Mouse (Mus musculus) hindbrain, embryonic 14.5 days (tissue): ENCODE results near the gene Kcnn3. TPM values are rescaled to one million over a fixed set of nuclear protein-coding genes. Genes with fewer than 3 reads are reported as not detected.

Experiments used
- ATAC-seq: fragments of 200-750 bp; cut with Nextera tagmentation; 2 replicates; pipeline ENCODE4 v1.8.0; 2017; ENCODE audit warnings: moderate number of reproducible peaks, mild to moderate bottlenecking, moderate TSS enrichment, moderate library complexity; ENCODE audit not compliant: low FRiP score
- DNase-seq: peaks from one replicate; pipeline ENCODE4 v3.0.0-alpha.2; 2015; ENCODE audit warnings: low spot score
- H3K27ac ChIP-seq: fragments of 300-500 bp; sonication (generic); 2 replicates; pipeline ENCODE4 v1.5.1; 2014; ENCODE audit warnings: mild to moderate bottlenecking, moderate library complexity
- H3K27me3 ChIP-seq: fragments of 300-500 bp; sonication (generic); 2 replicates; pipeline ENCODE4 v1.6.1; 2014; ENCODE audit warnings: mild to moderate bottlenecking, low read length, mixed read lengths; ENCODE audit not compliant: control insufficient read depth, insufficient read depth
- H3K36me3 ChIP-seq: fragments of 300-500 bp; sonication (generic); replicated peaks from 2 replicates; pipeline ENCODE4 v1.6.1; 2014; ENCODE audit not compliant: control insufficient read depth, insufficient read depth
- H3K4me1 ChIP-seq: fragments of 300-500 bp; sonication (generic); replicated peaks from 2 replicates; pipeline ENCODE4 v1.6.1; 2014; ENCODE audit warnings: antibody characterized with exemption, low read length, mixed read lengths; ENCODE audit not compliant: control insufficient read depth, insufficient read depth
- H3K4me2 ChIP-seq: fragments of 300-500 bp; sonication (generic); replicated peaks from 2 replicates; pipeline ENCODE4 v1.6.1; 2014; ENCODE audit warnings: mild to moderate bottlenecking, moderate library complexity
- H3K4me3 ChIP-seq: fragments of 300-500 bp; sonication (generic); replicated peaks from 2 replicates; pipeline ENCODE4 v1.5.1; 2014; ENCODE audit warnings: mild to moderate bottlenecking, low read length
- H3K9ac ChIP-seq: fragments of 300-500 bp; sonication (generic); 2 replicates; pipeline ENCODE4 v1.6.1; 2014
- H3K9me3 ChIP-seq: fragments of 300-500 bp; sonication (generic); 2 replicates; pipeline ENCODE4 v1.6.1; 2016; ENCODE audit warnings: low read length; ENCODE audit not compliant: control insufficient read depth
- WGBS: fragments of 180-500 bp; shearing (Covaris S2); extraction: QIAGEN DNeasy Blood & Tissue Kit; methylation state at CpG from one replicate; pipeline ENCODE4 v1.1.7; 2014; 5-methylcytosine and 5-hydroxymethylcytosine counted together
- polyA plus RNA-seq: library from polyadenylated mRNA; unstranded; fragments of >200 nt; fragmentation: Nextera tagmentation; extraction: Ambion mirVana; gene quantifications from 2 replicates; pipeline ENCODE4 v1.2.1, GENCODE M21; 2014

Kcnn3 gene
- polyA plus RNA-seq, 1 experiment from 2014 or later, result 7.3 TPM

GRCm38 (mm10) chr3:89688694-89689581 is 169.0 kb downstream of the Kcnn3 start:
- peak; percentile 94 for DNase-seq
- no peaks in the 10 kb centered on the region for H3K9me3 ChIP-seq
- WGBS, result 4% methylated on average over 25 of the region's 25 CpGs
- peak overlapping the region; percentile 79 for H3K9ac ChIP-seq
- no peaks in the 10 kb centered on the region for H3K36me3 ChIP-seq
- H3K27me3 ChIP-seq, result no peaks in the 10 kb centered on the region
- peak; percentile 94 for ATAC-seq
- H3K4me2 ChIP-seq, result peak overlapping the region; percentile 66
- H3K4me1 ChIP-seq, result peaks cover 12% of the 10 kb centered on the region
- H3K4me3 ChIP-seq, result peak overlapping the region; percentile 40
- H3K27ac ChIP-seq, result peak overlapping the region; percentile 83

GRCm38 (mm10) chr3:89691776-89692175 is 171.8 kb downstream of the Kcnn3 start:
- Histone ChIP-seq H3K9ac (no peak overlapping the region), H3K36me3 (no peaks in the 10 kb centered on the region), H3K4me1 (peaks cover 12% of the 10 kb centered on the region), H3K9me3 (no peaks in the 10 kb centered on the region), H3K27me3 (no peaks in the 10 kb centered on the region), H3K4me3 (no peak overlapping the region), H3K4me2 (no peak overlapping the region), H3K27ac (no peak overlapping the region)
- ATAC-seq (no peak), DNase-seq (no peak)
- 82% methylated on average over 9 of the region's 9 CpGs for WGBS

- Histone ChIP-seq H3K36me3 (no peaks in the 10 kb centered on the region), H3K27ac (no peak overlapping the region), H3K9ac (no peak overlapping the region), H3K27me3 (no peaks in the 10 kb centered on the region), H3K4me1 (no peaks in the 10 kb centered on the region), H3K4me2 (no peak overlapping the region), H3K4me3 (no peak overlapping the region), H3K9me3 (no peaks in the 10 kb centered on the region)
- ATAC-seq, result no peak
- WGBS, result 64% methylated on average over 12 of the region's 12 CpGs
- DNase-seq, result no peak
These were observed 176.3 kb downstream of the Kcnn3 start for GRCm38 (mm10) chr3:89696152-89696821.

GRCm38 (mm10) chr3:89698958-89699357 is 179.0 kb downstream of the Kcnn3 start:
- H3K4me1 ChIP-seq, result no peaks in the 10 kb centered on the region
- ATAC-seq, result no peak
- WGBS, result 93% methylated on average over 1 of the region's 1 CpGs

GRCm38 (mm10) chr3:89700461-89700860 is 180.5 kb downstream of the Kcnn3 start:
- ATAC-seq, result no peak
- no peak overlapping the region for H3K4me3 ChIP-seq
- no peaks in the 10 kb centered on the region for H3K36me3 ChIP-seq
- 62% methylated on average over 11 of the region's 11 CpGs for WGBS
- no peaks in the 10 kb centered on the region for H3K27me3 ChIP-seq
- no peak overlapping the region for H3K27ac ChIP-seq
- DNase-seq, result no peak
- no peaks in the 10 kb centered on the region for H3K4me1 ChIP-seq
- H3K9ac ChIP-seq, result no peak overlapping the region
- no peaks in the 10 kb centered on the region for H3K9me3 ChIP-seq
- H3K4me2 ChIP-seq, result no peak overlapping the region

More at GRCm38 (mm10) chr3:89698958-89699357, 179.0 kb downstream of the Kcnn3 start:
- H3K4me2 ChIP-seq, result no peak overlapping the region
- H3K9me3 ChIP-seq, result no peaks in the 10 kb centered on the region
- H3K27me3 ChIP-seq, result no peaks in the 10 kb centered on the region
- H3K36me3 ChIP-seq, result no peaks in the 10 kb centered on the region
- no peak overlapping the region for H3K4me3 ChIP-seq
- no peak for DNase-seq
- no peak overlapping the region for H3K27ac ChIP-seq
- no peak overlapping the region for H3K9ac ChIP-seq

GRCm38 (mm10) chr3:89703596-89703995 is 183.6 kb downstream of the Kcnn3 start:
- H3K4me2 ChIP-seq, result no peak overlapping the region
- 60% methylated on average over 3 of the region's 3 CpGs for WGBS
- ATAC-seq, result no peak
- no peaks in the 10 kb centered on the region for H3K9me3 ChIP-seq
- no peaks in the 10 kb centered on the region for H3K4me1 ChIP-seq
- H3K27me3 ChIP-seq, result no peaks in the 10 kb centered on the region
- no peak overlapping the region for H3K4me3 ChIP-seq
- H3K36me3 ChIP-seq, result no peaks in the 10 kb centered on the region
- no peak overlapping the region for H3K27ac ChIP-seq
- DNase-seq, result no peak
- H3K9ac ChIP-seq, result no peak overlapping the region

- Histone ChIP-seq H3K27ac (no peak overlapping the region), H3K9me3 (no peaks in the 10 kb centered on the region), H3K4me3 (no peak overlapping the region), H3K36me3 (no peaks in the 10 kb centered on the region), H3K27me3 (no peaks in the 10 kb centered on the region), H3K9ac (no peak overlapping the region), H3K4me2 (no peak overlapping the region), H3K4me1 (no peaks in the 10 kb centered on the region)
- WGBS, result 86% methylated on average over 6 of the region's 6 CpGs
- DNase-seq (no peak), ATAC-seq (no peak)
These were observed 184.1 kb downstream of the Kcnn3 start for GRCm38 (mm10) chr3:89704064-89704463.

- H3K9ac ChIP-seq, result peak within 1 kb of the TSS; percentile 89
- H3K4me3 ChIP-seq, result peak within 1 kb of the TSS; percentile 90
- ATAC-seq (peak; percentile 86), DNase-seq (peak; percentile 89)
- H3K27me3 ChIP-seq, result no peaks in the 10 kb centered on the region
- H3K27ac ChIP-seq, result peak within 1 kb of the TSS; percentile 91
- no peaks in the 10 kb centered on the region for H3K9me3 ChIP-seq
- H3K4me1 ChIP-seq, result peaks cover 12% of the 10 kb centered on the region
- H3K36me3 ChIP-seq, result no peaks in the 10 kb centered on the region
- H3K4me2 ChIP-seq, result peak within 1 kb of the TSS; percentile 79
- whole genome bisulfite sequencing, result 6% methylated on average over 28 of the region's 28 CpGs
These were observed 194.6 kb downstream of the Kcnn3 start, which contains the start of gene Adar for GRCm38 (mm10) chr3:89714359-89715206. Adar (plus strand) TSS chr3:89715022.
